Mouse (Mus musculus) embryonic facial prominence, embryonic 15.5 days (tissue): ENCODE measurements around the gene Tspoap1. TPM values are rescaled to one million over a fixed set of nuclear protein-coding genes. Genes with fewer than 3 reads are reported as not detected.

Source experiments
- ATAC-seq: fragments of 200-750 bp; cut with Nextera tagmentation; 2 replicates; pipeline ENCODE4 v1.8.0; 2017; ENCODE audit warnings: low read depth, moderate TSS enrichment; ENCODE audit not compliant: insufficient number of reproducible peaks, low FRiP score, low TSS enrichment
- H3K27ac ChIP-seq: fragments of 300-500 bp; sonication (generic); replicated peaks from 2 replicates; pipeline ENCODE4 v1.5.1; 2015; ENCODE audit warnings: mild to moderate bottlenecking, inconsistent platforms
- H3K27me3 ChIP-seq: fragments of 300-500 bp; sonication (generic); 2 replicates; pipeline ENCODE4 v1.6.1; 2015; ENCODE audit warnings: inconsistent platforms
- H3K36me3 ChIP-seq: fragments of 300-500 bp; sonication (generic); 2 replicates; pipeline ENCODE4 v1.6.1; 2015; ENCODE audit warnings: mild to moderate bottlenecking, inconsistent platforms
- H3K4me1 ChIP-seq: fragments of 300-500 bp; sonication (generic); 2 replicates; pipeline ENCODE4 v1.6.1; 2015; ENCODE audit warnings: inconsistent platforms
- H3K4me2 ChIP-seq: fragments of 300-500 bp; sonication (generic); replicated peaks from 2 replicates; pipeline ENCODE4 v1.6.1; 2015; ENCODE audit warnings: mild to moderate bottlenecking, inconsistent platforms
- H3K4me3 ChIP-seq: fragments of 300-500 bp; sonication (generic); replicated peaks from 2 replicates; pipeline ENCODE4 v1.5.1; 2015; ENCODE audit warnings: mild to moderate bottlenecking, inconsistent platforms
- H3K9ac ChIP-seq: fragments of 300-500 bp; sonication (generic); 2 replicates; pipeline ENCODE4 v1.6.1; 2015; ENCODE audit warnings: inconsistent platforms
- H3K9me3 ChIP-seq: fragments of 300-500 bp; sonication (generic); replicated peaks from 2 replicates; pipeline ENCODE4 v1.6.1; 2016; ENCODE audit warnings: inconsistent platforms
- WGBS: fragments of 180-500 bp; shearing (Covaris S2); methylation state at CpG from one replicate; pipeline ENCODE4 v1.1.7; 2015; 5-methylcytosine and 5-hydroxymethylcytosine counted together
- polyA plus RNA-seq: library from polyadenylated mRNA; unstranded; fragments of >200 nt; fragmentation: Nextera tagmentation; extraction: Ambion mirVana; gene quantifications from 2 replicates; pipeline ENCODE4 v1.2.1, GENCODE M21; 2015

Tspoap1 gene
- polyA plus RNA-seq, 1 experiment from 2014 or later, result 5.9 TPM

- H3K27ac ChIP-seq, result no peak overlapping the region
- whole genome bisulfite sequencing, result 79% methylated on average over 8 of the region's 8 CpGs
- H3K4me1 ChIP-seq, result peaks cover 20% of the 10 kb centered on the region
- H3K4me2 ChIP-seq, result no peak overlapping the region
- H3K9ac ChIP-seq, result no peak overlapping the region
- no peak for ATAC-seq
- H3K36me3 ChIP-seq, result no peaks in the 10 kb centered on the region
- H3K27me3 ChIP-seq, result 0 out of 2 replicates have a peak, but pooled peaks cover 4% of the 10 kb centered on the region
- no peaks in the 10 kb centered on the region for H3K9me3 ChIP-seq
- no peak overlapping the region for H3K4me3 ChIP-seq
Observed at GRCm38 (mm10) chr11:87780130-87780529, 19.8 kb downstream of the Tspoap1 start.

- Histone ChIP-seq H3K4me2 (no peak overlapping the region), H3K4me3 (no peak overlapping the region), H3K9ac (no peak overlapping the region), H3K9me3 (no peaks in the 10 kb centered on the region), H3K27me3 (no peaks in the 10 kb centered on the region), H3K4me1 (no peaks in the 10 kb centered on the region), H3K27ac (no peak overlapping the region), H3K36me3 (no peaks in the 10 kb centered on the region)
- no peak for ATAC-seq
- 83% methylated on average over 6 of the region's 6 CpGs for WGBS
Observed at GRCm38 (mm10) chr11:87790088-87790487, 29.7 kb downstream of the Tspoap1 start.

GRCm38 (mm10) chr11:87793460-87793859 lies 33.1 kb downstream of the Tspoap1 start, which contains the start of gene Mpo:
Gene Mpo (plus strand): TSS chr11:87793581.
- 59% methylated on average over 3 of the region's 3 CpGs for WGBS
- no peaks in the 10 kb centered on the region for H3K27me3 ChIP-seq
- no peaks in the 10 kb centered on the region for H3K4me1 ChIP-seq
- H3K4me2 ChIP-seq, result no peak within 1 kb of the TSS
- no peak for ATAC-seq
- no peaks in the 10 kb centered on the region for H3K9me3 ChIP-seq
- no peak within 1 kb of the TSS for H3K4me3 ChIP-seq
- no peak within 1 kb of the TSS for H3K27ac ChIP-seq
- no peaks in the 10 kb centered on the region for H3K36me3 ChIP-seq
- H3K9ac ChIP-seq, result no peak within 1 kb of the TSS

GRCm38 (mm10) chr11:87801711-87802275 lies 41.5 kb downstream of the Tspoap1 start:
- no peaks in the 10 kb centered on the region for H3K36me3 ChIP-seq
- ATAC-seq, result no peak
- 81% methylated on average over 22 of the region's 22 CpGs for WGBS
- H3K4me2 ChIP-seq, result no peak overlapping the region
- no peak overlapping the region for H3K4me3 ChIP-seq
- H3K27me3 ChIP-seq, result no peaks in the 10 kb centered on the region
- no peak overlapping the region for H3K9ac ChIP-seq
- H3K27ac ChIP-seq, result no peak overlapping the region
- no peaks in the 10 kb centered on the region for H3K4me1 ChIP-seq
- H3K9me3 ChIP-seq, result no peaks in the 10 kb centered on the region

GRCm38 (mm10) chr11:87802621-87803020 lies 42.3 kb downstream of the Tspoap1 start:
- Histone ChIP-seq H3K27me3 (no peaks in the 10 kb centered on the region), H3K4me2 (no peak overlapping the region), H3K36me3 (no peaks in the 10 kb centered on the region), H3K9me3 (no peaks in the 10 kb centered on the region), H3K27ac (no peak overlapping the region), H3K9ac (no peak overlapping the region), H3K4me1 (no peaks in the 10 kb centered on the region), H3K4me3 (no peak overlapping the region)
- WGBS, result 52% methylated on average over 14 of the region's 14 CpGs
- no peak for ATAC-seq

GRCm38 (mm10) chr11:87805448-87805847 lies 45.1 kb downstream of the Tspoap1 start:
- Histone ChIP-seq H3K36me3 (no peaks in the 10 kb centered on the region), H3K27ac (no peak overlapping the region), H3K27me3 (no peaks in the 10 kb centered on the region), H3K4me3 (no peak overlapping the region), H3K4me2 (no peak overlapping the region), H3K4me1 (no peaks in the 10 kb centered on the region), H3K9me3 (no peaks in the 10 kb centered on the region), H3K9ac (no peak overlapping the region)
- WGBS, result 64% methylated on average over 1 of the region's 1 CpGs
- ATAC-seq, result no peak

- Histone ChIP-seq H3K9me3 (no peaks in the 10 kb centered on the region), H3K27me3 (no peaks in the 10 kb centered on the region), H3K4me2 (no peak overlapping the region), H3K4me1 (no peaks in the 10 kb centered on the region), H3K27ac (no peak overlapping the region), H3K9ac (no peak overlapping the region), H3K36me3 (no peaks in the 10 kb centered on the region), H3K4me3 (no peak overlapping the region)
- no peak for ATAC-seq
- 80% methylated on average over 6 of the region's 6 CpGs for WGBS
Observed at GRCm38 (mm10) chr11:87807433-87807832, 47.1 kb downstream of the Tspoap1 start.

GRCm38 (mm10) chr11:87808236-87808635 lies 47.9 kb downstream of the Tspoap1 start:
- H3K27me3 ChIP-seq, result no peaks in the 10 kb centered on the region
- no peak overlapping the region for H3K4me2 ChIP-seq
- no peaks in the 10 kb centered on the region for H3K4me1 ChIP-seq
- no peaks in the 10 kb centered on the region for H3K9me3 ChIP-seq
- H3K36me3 ChIP-seq, result no peaks in the 10 kb centered on the region
- WGBS, result 73% methylated on average over 7 of the region's 7 CpGs
- no peak overlapping the region for H3K27ac ChIP-seq
- ATAC-seq, result no peak
- no peak overlapping the region for H3K9ac ChIP-seq
- no peak overlapping the region for H3K4me3 ChIP-seq

GRCm38 (mm10) chr11:87811396-87811795 lies 51.1 kb downstream of the Tspoap1 start:
- H3K27ac ChIP-seq, result no peak overlapping the region
- no peak overlapping the region for H3K4me2 ChIP-seq
- H3K4me3 ChIP-seq, result no peak overlapping the region
- no peak overlapping the region for H3K9ac ChIP-seq
- no peak for ATAC-seq
- H3K4me1 ChIP-seq, result no peaks in the 10 kb centered on the region
- peaks cover 3% of the 10 kb centered on the region; the same call in 1 of the 2 replicates for H3K27me3 ChIP-seq
- H3K9me3 ChIP-seq, result no peaks in the 10 kb centered on the region
- WGBS, result 55% methylated on average over 4 of the region's 4 CpGs
- no peaks in the 10 kb centered on the region for H3K36me3 ChIP-seq

GRCm38 (mm10) chr11:87814831-87815230 lies 54.5 kb downstream of the Tspoap1 start:
- Histone ChIP-seq H3K4me3 (no peak overlapping the region), H3K27ac (no peak overlapping the region), H3K9ac (no peak overlapping the region), H3K4me1 (no peaks in the 10 kb centered on the region), H3K36me3 (no peaks in the 10 kb centered on the region), H3K9me3 (no peaks in the 10 kb centered on the region), H3K4me2 (no peak overlapping the region), H3K27me3 (peaks cover 13% of the 10 kb centered on the region)
- ATAC-seq, result no peak
- WGBS, result 66% methylated on average over 8 of the region's 8 CpGs

- peaks cover 13% of the 10 kb centered on the region for H3K27me3 ChIP-seq
- no peaks in the 10 kb centered on the region for H3K9me3 ChIP-seq
- no peaks in the 10 kb centered on the region for H3K36me3 ChIP-seq
- H3K4me2 ChIP-seq, result peak overlapping the region; percentile 69
- 4% methylated on average over 31 of the region's 31 CpGs for WGBS
- no peak overlapping the region for H3K9ac ChIP-seq
- no peak for ATAC-seq
- H3K4me1 ChIP-seq, result no peaks in the 10 kb centered on the region
- H3K4me3 ChIP-seq, result peak overlapping the region; percentile 36
- no peak overlapping the region for H3K27ac ChIP-seq
Observed at GRCm38 (mm10) chr11:87816707-87817442, 56.5 kb downstream of the Tspoap1 start.

GRCm38 (mm10) chr11:87817443-87817773 lies 57.1 kb downstream of the Tspoap1 start:
- no peak for ATAC-seq
- Histone ChIP-seq H3K27ac (no peak overlapping the region), H3K36me3 (no peaks in the 10 kb centered on the region), H3K9me3 (no peaks in the 10 kb centered on the region), H3K4me3 (peak overlapping the region; percentile 36), H3K4me2 (peak overlapping the region; percentile 69), H3K9ac (no peak overlapping the region), H3K4me1 (no peaks in the 10 kb centered on the region), H3K27me3 (peaks cover 13% of the 10 kb centered on the region)
- WGBS, result 27% methylated on average over 4 of the region's 4 CpGs
